Mouse (Mus musculus) intestine, postnatal 0 days (tissue): ENCODE results near the gene Ptcd1. TPM values are rescaled to one million over a fixed set of nuclear protein-coding genes. Genes with fewer than 3 reads are reported as not detected.
"Not testable (repeated sequence)": the region's sequence is repeated elsewhere in the genome, so short reads cannot be mapped to it uniquely, and the experiment has no call there.

Experiments used
- ATAC-seq: fragments of 200-750 bp; cut with Nextera tagmentation; 2 replicates; pipeline ENCODE4 v1.8.0; 2017; ENCODE audit warnings: mild to moderate bottlenecking, moderate TSS enrichment, moderate library complexity
- H3K27ac ChIP-seq: fragments of 300-500 bp; sonication (generic); 2 replicates; pipeline ENCODE4 v1.5.1; 2014; ENCODE audit warnings: mild to moderate bottlenecking, low read depth, low read length, moderate library complexity
- H3K27me3 ChIP-seq: fragments of 300-500 bp; sonication (generic); replicated peaks from 2 replicates; pipeline ENCODE4 v1.6.1; 2014; ENCODE audit warnings: low read length, mixed read lengths; ENCODE audit not compliant: control insufficient read depth, insufficient read depth
- H3K36me3 ChIP-seq: fragments of 300-500 bp; sonication (generic); 2 replicates; pipeline ENCODE4 v1.6.1; 2014; ENCODE audit warnings: mild to moderate bottlenecking, moderate library complexity; ENCODE audit not compliant: control insufficient read depth, insufficient read depth
- H3K4me1 ChIP-seq: fragments of 300-500 bp; sonication (generic); replicated peaks from 2 replicates; pipeline ENCODE4 v1.6.1; 2014; ENCODE audit warnings: antibody characterized with exemption, low read length, mixed read lengths; ENCODE audit not compliant: control insufficient read depth, insufficient read depth
- H3K4me2 ChIP-seq: fragments of 300-500 bp; sonication (generic); replicated peaks from 2 replicates; pipeline ENCODE4 v1.6.1; 2014; ENCODE audit warnings: low read depth, mild to moderate bottlenecking, moderate library complexity
- H3K4me3 ChIP-seq: fragments of 300-500 bp; sonication (generic); 2 replicates; pipeline ENCODE4 v1.5.1; 2014; ENCODE audit warnings: low read depth, low read length
- H3K9ac ChIP-seq: fragments of 300-500 bp; sonication (generic); 2 replicates; pipeline ENCODE4 v1.6.1; 2014; ENCODE audit warnings: mild to moderate bottlenecking, low read depth, low read length
- H3K9me3 ChIP-seq: fragments of 300-500 bp; sonication (generic); 2 replicates; pipeline ENCODE4 v1.6.1; 2016; ENCODE audit warnings: mixed run types; ENCODE audit not compliant: control insufficient read depth
- CTCF ChIP-seq: sonication (generic); IDR thresholded peaks from 2 replicates; pipeline ENCODE4 v1.5.1; 2016; ENCODE audit warnings: low read depth, mild to moderate bottlenecking, control low read depth, antibody characterized with exemption, moderate library complexity
- WGBS: fragments of 180-500 bp; shearing (Covaris S2); extraction: QIAGEN DNeasy Blood & Tissue Kit; methylation state at CpG from one replicate; pipeline ENCODE4 v1.1.7; 2014; 5-methylcytosine and 5-hydroxymethylcytosine counted together
- polyA plus RNA-seq: library from polyadenylated mRNA; unstranded; fragments of >200 nt; fragmentation: Nextera tagmentation; extraction: Ambion mirVana; gene quantifications from 2 replicates; pipeline ENCODE4 v1.2.1, GENCODE M21; 2015

The Ptcd1 gene
- polyA plus RNA-seq, 1 experiment from 2014 or later: 9.3 TPM

- no peaks in the 10 kb centered on the region for H3K27me3 ChIP-seq
- 67% methylated on average over 5 of the region's 5 CpGs for WGBS
- H3K36me3 ChIP-seq: peaks cover 95% of the 10 kb centered on the region
- ATAC-seq: no peak
- H3K27ac ChIP-seq: 0 out of 2 replicates have a peak overlapping the region, but pooled peaks have one; percentile 7
- no peak overlapping the region for H3K9ac ChIP-seq
- H3K9me3 ChIP-seq: no peaks in the 10 kb centered on the region
- no peaks in the 10 kb centered on the region for H3K4me1 ChIP-seq
- no peak overlapping the region for H3K4me3 ChIP-seq
- TF ChIP-seq CTCF: no peak
- no peak overlapping the region for H3K4me2 ChIP-seq
Observed at GRCm38 (mm10) chr5:145147748-145148147, 19.2 kb downstream of the Ptcd1 start.

- under 1% methylated on average over 18 of the region's 18 CpGs for WGBS
- ATAC-seq: peak; percentile 28; the same call in 1 of the 2 replicates
Observed at GRCm38 (mm10) chr5:145140611-145141010, 26.3 kb downstream of the Ptcd1 start.

GRCm38 (mm10) chr5:145139571-145140519 lies 27.1 kb downstream of the Ptcd1 start, which contains the start of the genes Pdap1 and Bud31:
TSS of gene Pdap1 (minus strand) at chr5:145140238.
TSS of gene Bud31 (plus strand) at chr5:145140362.
- Histone ChIP-seq H3K4me2 (peak within 1 kb of the TSS; percentile 80), H3K36me3 (peaks cover 43% of the 10 kb centered on the region), H3K9ac (peak within 1 kb of the TSS; percentile 89), H3K9me3 (no peaks in the 10 kb centered on the region), H3K27ac (peak within 1 kb of the TSS; percentile 86), H3K4me1 (peaks cover 9% of the 10 kb centered on the region), H3K27me3 (no peaks in the 10 kb centered on the region), H3K4me3 (peak within 1 kb of the TSS; percentile 84)
- WGBS: under 1% methylated on average over 83 of the region's 84 CpGs
- peak; percentile 91 for ATAC-seq
- TF ChIP-seq CTCF: 0 out of 2 replicates have a peak, but pooled peaks have one; percentile 14

More at GRCm38 (mm10) chr5:145140611-145141010, 26.3 kb downstream of the Ptcd1 start:
- Histone ChIP-seq H3K4me2 (peak overlapping the region; percentile 80), H3K36me3 (peaks cover 45% of the 10 kb centered on the region), H3K9ac (peak overlapping the region; percentile 89), H3K27ac (peak overlapping the region; percentile 86), H3K4me3 (peak overlapping the region; percentile 84), H3K27me3 (no peaks in the 10 kb centered on the region), H3K9me3 (no peaks in the 10 kb centered on the region), H3K4me1 (peaks cover 9% of the 10 kb centered on the region)
- TF ChIP-seq CTCF: no peak

- Histone ChIP-seq H3K4me1 (peaks cover 9% of the 10 kb centered on the region), H3K9me3 (no peaks in the 10 kb centered on the region), H3K27ac (no peak overlapping the region), H3K4me2 (peak overlapping the region; percentile 80), H3K36me3 (peaks cover 45% of the 10 kb centered on the region), H3K9ac (peak overlapping the region; percentile 89), H3K27me3 (no peaks in the 10 kb centered on the region), H3K4me3 (peak overlapping the region; percentile 84)
- 5% methylated on average over 6 of the region's 6 CpGs for WGBS
- no peak for ATAC-seq
- no peak for TF ChIP-seq CTCF
Observed at GRCm38 (mm10) chr5:145138836-145139235, 28.1 kb downstream of the Ptcd1 start.

- WGBS: 88% methylated on average over 6 of the region's 6 CpGs
Observed at GRCm38 (mm10) chr5:145133275-145133674, 33.6 kb downstream of the Ptcd1 start.

GRCm38 (mm10) chr5:145130995-145131394 lies 35.9 kb downstream of the Ptcd1 start:
- Histone ChIP-seq H3K27me3 (no peaks in the 10 kb centered on the region), H3K4me3 (no peak overlapping the region), H3K4me2 (no peak overlapping the region), H3K27ac (no peak overlapping the region), H3K9ac (no peak overlapping the region), H3K36me3 (peaks cover 89% of the 10 kb centered on the region), H3K4me1 (no peaks in the 10 kb centered on the region), H3K9me3 (no peaks in the 10 kb centered on the region)
- WGBS: 83% methylated on average over 3 of the region's 3 CpGs
- TF ChIP-seq CTCF: no peak
- no peak for ATAC-seq

More at GRCm38 (mm10) chr5:145133275-145133674, 33.6 kb downstream of the Ptcd1 start:
- H3K27me3 ChIP-seq, H3K4me1 ChIP-seq, H3K9ac ChIP-seq, H3K9me3 ChIP-seq, H3K4me3 ChIP-seq, ATAC-seq, H3K4me2 ChIP-seq: not testable (repeated sequence)
- 0 out of 2 replicates have a peak overlapping the region, but pooled peaks have one; percentile 2 for H3K27ac ChIP-seq
- peak; percentile 36 for TF ChIP-seq CTCF
- peaks cover 75% of the 10 kb centered on the region for H3K36me3 ChIP-seq
